Mouse (Mus musculus) skeletal muscle tissue, adult 2 months (tissue): Measurements from ENCODE around the gene Cldn5.

Experiments
- DNase-seq: peaks from one replicate; pipeline ENCODE4 v3.0.0-alpha.2; 2012; ENCODE audit warnings: low read depth, low spot score

Cldn5 gene

DNA sequence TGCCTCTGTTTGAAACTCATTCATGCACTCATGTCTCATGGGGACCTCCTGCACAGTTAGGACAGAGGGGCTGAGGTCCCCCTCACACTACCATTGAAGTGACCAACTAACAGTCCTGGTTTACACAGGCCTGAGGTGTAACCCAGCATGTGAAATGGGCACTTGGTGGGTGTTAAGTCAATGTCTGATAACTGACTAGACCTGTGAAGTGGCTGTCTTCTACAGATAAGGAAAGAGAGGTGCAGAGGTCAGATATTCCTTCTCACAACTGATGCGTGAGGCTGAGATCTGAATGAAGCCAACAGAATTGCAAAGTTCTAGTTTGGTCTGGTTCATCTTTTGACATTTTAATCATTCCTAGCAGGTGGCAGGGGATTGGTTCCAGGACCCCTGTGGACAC is 8.8 kb downstream of the Cldn5 start:
- no peak for DNase-seq

DNA sequence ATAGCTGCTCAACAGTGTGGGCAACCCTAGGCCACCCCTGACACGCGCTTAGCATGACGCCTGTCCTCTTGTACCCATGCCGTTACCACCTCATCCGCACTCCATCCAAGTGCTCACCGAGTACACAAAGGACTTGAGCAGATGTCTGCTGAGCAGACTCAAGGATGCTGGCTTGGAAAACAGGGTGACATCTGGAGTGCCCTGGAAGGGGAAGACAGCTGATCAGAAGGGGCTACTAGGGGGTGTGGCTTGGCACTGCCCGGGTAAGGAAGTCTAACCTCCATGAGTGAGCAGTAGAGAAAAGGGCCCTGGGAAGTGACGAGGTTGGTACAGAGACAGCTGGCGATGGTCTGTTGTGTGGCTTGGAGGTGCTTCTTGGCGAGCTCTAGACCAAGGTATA is 10.0 kb downstream of the Cldn5 start:
- no peak for DNase-seq

DNA sequence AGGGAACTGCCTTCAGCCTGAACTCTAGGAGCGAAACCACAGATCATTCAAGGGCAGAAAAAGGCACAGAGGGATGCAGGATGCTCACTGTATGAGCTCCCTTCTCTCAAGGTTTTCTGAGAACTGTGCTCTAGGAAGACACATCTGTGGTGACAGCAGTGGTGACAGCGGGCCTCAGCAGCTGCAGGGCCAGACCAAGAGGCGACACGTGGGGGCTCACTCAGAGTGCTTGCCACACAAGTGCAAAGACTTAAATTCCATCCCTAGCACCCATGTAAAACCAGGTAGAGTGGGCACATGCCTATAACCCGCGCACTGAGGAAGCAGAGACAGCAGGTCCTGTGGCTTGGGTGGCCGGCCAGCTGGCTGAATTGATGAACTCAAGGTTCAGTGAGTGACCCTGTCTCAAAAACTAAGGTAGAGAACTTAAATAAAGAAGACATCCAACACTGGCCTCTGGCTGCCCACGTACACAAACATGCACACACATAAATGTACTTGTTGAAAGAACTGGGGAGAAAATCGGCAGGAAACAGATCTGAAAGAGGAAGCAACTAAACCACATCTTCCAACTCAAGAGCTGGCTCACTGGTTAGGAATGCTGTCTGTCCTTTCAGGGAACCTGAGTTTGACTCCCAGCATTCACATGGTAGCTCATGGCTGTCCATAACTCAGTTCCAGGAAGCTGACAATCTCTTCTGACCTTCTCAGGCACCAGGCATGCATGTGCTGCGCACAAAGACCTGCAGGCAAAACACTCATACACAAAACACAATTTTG is 12.2 kb downstream of the Cldn5 start:
- no peak for DNase-seq

DNA sequence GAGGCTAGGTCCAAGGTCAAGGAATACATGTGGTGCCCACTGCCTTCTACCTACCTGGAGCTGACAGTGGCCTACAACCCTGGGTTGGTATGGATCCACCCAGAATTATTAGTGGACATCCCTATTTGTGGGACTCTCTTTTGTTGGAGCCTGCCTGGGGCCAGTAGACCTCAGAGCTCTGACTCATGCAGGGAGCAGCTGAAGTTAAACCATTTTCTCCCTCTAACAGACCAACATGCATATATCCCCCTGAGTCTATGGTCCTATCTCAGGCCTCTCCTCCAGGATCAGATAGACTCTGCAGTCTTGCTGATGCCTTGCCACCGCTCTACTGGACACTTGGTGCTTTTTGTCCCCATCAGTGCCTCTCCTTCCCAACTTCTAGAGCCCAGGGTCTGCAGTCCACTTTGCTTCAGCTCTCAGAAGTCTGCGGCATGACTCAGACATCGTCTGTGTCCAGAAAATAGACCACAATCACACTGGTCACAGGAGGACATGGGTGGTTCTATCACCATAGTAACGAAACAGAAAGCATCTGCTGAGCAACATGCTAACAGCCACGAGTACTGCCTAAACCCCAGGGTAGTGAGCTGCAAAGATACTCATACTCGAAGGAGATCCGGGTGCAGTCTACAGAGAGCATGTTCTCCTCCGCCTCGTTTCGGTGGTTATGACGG is 18.7 kb downstream of the Cldn5 start:
- no peak for DNase-seq

DNA sequence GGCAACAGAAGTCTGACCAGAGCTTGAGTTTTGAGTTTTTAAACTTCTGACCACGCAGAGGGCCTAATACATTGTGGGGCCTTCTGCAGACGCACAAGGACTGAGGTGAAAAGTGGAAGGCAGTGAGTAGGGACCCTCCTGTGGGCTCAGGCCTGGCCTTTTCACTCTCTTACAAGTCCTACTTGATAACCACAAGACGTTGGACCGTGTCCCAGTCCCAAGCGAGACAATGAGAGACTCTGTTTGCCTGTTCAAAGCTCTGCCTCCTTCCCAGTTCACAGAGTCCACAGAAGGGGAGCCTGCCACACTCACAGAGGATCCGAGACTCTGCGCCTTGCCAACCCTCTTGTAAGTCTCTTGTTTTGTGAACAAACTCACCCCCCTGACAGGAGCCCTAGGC is 20.0 kb downstream of the Cldn5 start:
- no peak for DNase-seq

DNA sequence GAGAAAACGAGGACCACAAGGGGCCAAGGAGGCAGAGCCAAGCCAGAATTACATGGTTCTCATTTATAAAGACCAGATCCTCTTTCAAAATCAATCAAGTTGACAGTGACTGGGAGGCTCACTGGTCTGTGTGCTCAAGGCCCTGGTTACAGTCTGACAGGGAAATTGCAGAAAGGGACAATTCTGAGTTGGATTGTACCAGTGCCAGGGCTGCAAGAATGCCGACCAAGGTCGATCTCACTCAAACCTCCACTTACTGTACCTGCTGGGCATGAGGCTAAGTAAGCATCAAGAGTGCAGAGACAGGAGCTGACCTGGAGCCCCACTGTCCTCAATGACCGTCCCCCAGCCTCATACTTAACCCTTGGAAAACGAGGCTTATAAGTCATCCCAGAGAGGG is 21.5 kb downstream of the Cldn5 start:
- DNase-seq = no peak

DNA sequence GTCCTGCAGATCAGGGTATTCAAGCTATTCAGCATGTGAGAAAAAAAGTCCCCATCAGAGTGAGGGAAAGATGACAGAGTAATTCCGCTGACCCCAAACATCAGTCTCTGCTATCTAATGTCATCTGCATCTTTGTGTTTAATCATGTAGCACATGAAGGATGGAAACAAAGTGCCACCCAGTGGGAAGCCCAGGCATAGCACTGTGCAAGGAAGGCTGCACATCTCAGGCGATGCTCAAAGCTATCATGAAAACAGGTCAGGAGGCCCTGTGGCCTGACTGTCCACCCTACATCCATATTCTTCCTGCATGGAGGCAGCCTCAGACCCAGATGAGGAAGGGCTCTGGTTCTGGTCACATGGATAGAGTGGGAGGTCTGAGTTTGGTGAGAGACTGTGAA is 22.2 kb downstream of the Cldn5 start:
- DNase-seq = no peak

DNA sequence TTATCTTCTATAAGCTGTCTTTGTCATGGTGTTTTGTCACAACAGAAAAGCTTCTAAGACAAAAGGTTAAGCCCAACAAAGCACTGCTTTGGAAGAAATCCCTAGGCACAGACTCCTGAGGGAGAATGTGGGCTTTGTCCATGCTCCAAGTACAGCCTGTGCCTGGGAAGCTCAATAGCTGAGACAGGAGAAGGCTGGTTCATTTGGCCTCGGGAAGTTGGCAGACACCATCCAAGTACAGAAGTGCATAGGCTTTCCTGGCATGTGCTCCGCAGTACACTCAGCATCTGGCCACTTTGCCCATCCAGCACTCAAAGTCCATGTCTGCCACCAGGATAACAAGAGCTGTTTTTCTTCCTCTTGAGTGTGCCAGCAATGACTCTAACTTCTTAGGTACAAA is 29.1 kb downstream of the Cldn5 start:
- no peak for DNase-seq

DNA sequence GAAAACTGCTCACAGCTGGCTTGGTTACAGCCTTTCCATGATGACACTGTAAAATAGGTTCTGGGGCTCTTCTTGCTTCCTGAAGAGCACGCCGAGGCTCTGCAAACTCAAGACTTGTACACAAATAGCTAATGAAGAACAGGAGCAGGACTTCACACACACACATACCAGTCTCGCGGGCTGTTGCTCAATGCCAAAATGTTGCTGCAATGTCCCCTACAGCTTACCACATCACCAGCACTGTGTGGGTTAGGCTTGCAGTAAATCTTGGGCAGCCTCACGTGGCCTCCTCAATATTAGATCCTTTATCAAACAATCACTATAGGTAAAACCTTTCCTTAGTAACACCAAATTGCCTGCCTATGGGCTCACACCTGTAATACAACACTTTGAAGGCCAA is 32.4 kb downstream of the Cldn5 start:
- no peak for DNase-seq

DNA sequence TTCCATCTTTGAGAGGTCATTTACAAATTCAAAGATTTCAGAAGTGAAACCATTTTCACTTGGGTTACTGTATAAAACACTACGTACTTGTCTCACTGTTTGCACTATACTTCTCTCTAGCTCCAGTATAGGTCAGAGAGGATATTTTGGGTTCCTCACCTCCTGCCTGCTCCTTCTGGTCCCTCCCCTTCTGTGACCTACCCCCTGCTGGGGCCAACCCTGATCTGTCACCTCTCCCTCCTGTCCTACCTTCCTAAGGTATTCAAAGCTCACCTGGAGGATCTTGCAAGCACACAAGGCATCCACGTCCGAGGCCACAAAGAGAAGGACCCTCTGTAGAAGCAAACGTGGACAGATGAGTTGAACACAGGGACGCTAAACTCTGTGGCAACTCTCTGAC is 34.4 kb downstream of the Cldn5 start:
- no peak for DNase-seq

DNA sequence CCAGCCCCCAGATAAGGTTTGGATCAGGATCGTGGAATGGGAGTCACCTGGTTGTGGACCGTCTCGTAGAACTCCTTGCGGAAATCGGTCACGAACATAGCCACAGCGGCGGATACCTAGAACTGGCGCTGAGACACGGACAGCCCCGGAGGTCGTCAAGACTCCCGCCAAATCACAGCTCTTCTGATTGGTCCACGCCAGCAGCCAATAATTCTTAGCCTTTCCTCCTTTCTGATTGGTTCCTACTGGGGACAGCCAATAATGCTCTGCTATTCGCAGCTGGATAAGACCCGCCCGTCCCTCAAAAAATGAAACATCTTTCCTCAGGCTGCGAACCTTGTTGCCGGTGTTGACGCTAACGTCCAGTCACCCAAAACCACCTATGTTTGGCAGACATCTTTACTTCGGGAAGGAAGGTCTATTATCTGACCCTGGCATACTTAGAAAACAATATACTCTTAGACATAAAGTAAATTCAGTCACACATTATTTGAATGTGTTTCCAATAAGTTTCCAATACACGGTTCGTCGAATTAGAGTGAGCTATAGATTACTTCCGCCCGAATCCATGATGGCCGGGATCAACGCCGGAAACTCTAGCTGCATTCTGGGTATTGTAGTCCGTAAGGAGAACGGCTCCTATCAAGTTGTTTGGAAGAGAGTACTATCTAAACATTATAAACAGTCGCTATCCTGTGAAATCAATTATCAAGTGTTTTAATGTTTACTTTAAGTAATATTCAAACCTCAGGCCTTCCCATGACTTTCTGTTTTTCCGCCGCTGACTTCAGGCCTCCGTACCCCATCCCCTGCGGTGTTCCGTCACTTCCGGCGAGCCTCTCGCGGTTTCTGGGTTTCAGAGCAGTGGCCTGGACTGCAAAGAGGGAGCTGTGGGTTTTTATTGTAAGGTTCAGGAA is 35.1 kb downstream of the Cldn5 start, which contains the start of the genes Ufd1 and Cdc45:
Ufd1 (plus strand) TSS at position 312 of the 917 bp plus-strand sequence.
Cdc45 (minus strand) TSS at position 520 of the 917 bp plus-strand sequence.
- DNase-seq = peak; percentile 88

DNA sequence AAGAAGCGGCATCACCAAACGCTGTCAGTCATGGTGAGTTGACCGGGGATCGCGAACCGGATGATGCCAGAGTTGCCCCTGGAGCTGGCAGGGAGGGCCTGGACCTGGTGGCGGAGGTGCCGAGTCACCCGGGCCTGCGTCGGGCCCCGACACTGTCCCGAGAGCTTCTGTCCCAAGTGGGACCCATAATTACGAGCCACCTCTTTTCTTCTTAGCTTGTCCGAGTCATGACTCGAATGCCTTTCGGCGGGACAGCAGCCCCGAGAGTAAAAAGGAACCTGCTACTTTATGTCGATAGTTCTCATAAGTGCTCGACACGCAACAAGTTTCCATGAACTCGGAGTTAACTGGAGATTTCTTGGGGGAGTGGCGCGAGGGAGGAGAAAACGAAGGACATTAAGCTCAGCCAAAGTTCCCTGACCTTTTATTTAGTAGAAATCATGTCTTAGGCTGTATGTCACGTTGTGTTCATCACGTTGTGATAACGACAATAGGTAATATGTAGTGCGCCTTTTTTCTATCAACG is 35.8 kb downstream of the Cldn5 start:
- DNase-seq = no peak

DNA sequence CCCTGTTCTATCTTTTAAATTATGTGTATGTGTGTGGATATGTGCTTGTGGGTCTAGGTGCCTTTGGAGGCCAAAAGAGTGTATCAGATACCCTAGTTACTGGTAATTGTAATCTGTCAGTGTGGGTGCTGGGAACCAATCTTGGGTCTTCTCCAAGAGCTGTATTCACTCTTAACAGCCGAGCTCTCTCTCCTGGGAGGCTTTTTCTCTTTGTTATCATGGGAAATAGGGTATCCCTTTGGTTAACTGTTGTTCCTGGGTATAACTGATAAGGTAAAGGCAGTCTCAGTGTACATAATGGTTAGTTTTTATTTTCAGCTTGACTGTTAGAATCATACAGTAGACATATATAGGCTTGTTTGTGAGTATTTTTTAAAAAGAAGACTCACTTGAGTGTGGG is 45.7 kb downstream of the Cldn5 start:
- DNase-seq = no peak

DNA sequence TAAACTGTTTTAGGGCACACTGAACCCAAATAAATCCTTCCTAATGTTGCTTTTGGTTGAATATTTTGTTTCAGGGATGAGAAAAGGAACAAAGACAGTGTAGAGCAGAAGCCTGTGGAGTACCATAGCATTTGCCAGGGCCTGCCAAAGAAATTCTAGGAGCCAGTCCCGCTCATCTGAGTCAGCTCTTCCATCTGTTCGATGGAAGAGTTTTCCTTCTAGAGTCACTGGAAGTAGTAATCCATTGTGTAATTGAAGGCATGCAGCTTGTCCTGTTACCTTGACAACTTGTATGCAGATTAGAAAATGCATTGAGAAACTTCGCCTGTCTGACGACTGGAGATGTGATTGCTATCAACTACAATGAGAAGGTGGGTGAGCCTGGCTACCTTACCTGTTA is 46.3 kb downstream of the Cldn5 start:
- DNase-seq = no peak
